Mouse (Mus musculus) cortical plate, adult 2 months (tissue): ENCODE data around the gene Gal3st2. TPM values are rescaled to one million over a fixed set of nuclear protein-coding genes. Genes with fewer than 3 reads are reported as not detected.
"Not testable (repeated sequence)": the region's sequence is repeated elsewhere in the genome, so short reads cannot be mapped to it uniquely, and the experiment has no call there.

ENCODE experiments used
- H3K27ac ChIP-seq: fragments of 200-500 bp; 2 replicates; pipeline ENCODE4 v1.5.1; 2012; ENCODE audit warnings: low read length, control low read depth, inconsistent platforms; ENCODE audit not compliant: insufficient read depth
- H3K4me1 ChIP-seq: fragments of 200-500 bp; 2 replicates; pipeline ENCODE4 v1.6.1; 2011; ENCODE audit warnings: low read length; ENCODE audit not compliant: control insufficient read depth, insufficient read depth
- H3K4me3 ChIP-seq: fragments of 200-500 bp; 2 replicates; pipeline ENCODE4 v1.5.1; 2011; ENCODE audit warnings: mild to moderate bottlenecking, low read length, control low read depth; ENCODE audit not compliant: insufficient read depth
- CTCF ChIP-seq: fragments of 200-500 bp; IDR thresholded peaks from 2 replicates; pipeline ENCODE4 v1.5.1; 2011; ENCODE audit warnings: mild to moderate bottlenecking, control low read depth, low read length; ENCODE audit not compliant: insufficient read depth; ENCODE audit errors: extremely low read depth
- POLR2A ChIP-seq: fragments of 200-500 bp; IDR thresholded peaks from 2 replicates; pipeline ENCODE4 v1.6.1; 2011; ENCODE audit warnings: mild to moderate bottlenecking, low read length, control low read depth; ENCODE audit not compliant: insufficient read depth; ENCODE audit errors: extremely low read depth
- polyA plus RNA-seq: library from polyadenylated mRNA; depleted of rRNA; stranded (reverse); fragments of >200 nt; gene quantifications from 2 replicates; pipeline ENCODE4 v1.2.3, GENCODE M21; 2012

Gene Gal3st2
- polyA plus RNA-seq, 1 experiment = not detected

- no peak overlapping the region for H3K27ac ChIP-seq
- H3K4me3 ChIP-seq = no peak overlapping the region
- TF ChIP-seq POLR2A (no peak), CTCF (no peak)
- no peaks in the 10 kb centered on the region for H3K4me1 ChIP-seq
Observed at GRCm38 (mm10) chr1:93834671-93835150, 26.4 kb upstream of the Gal3st2 start.

DNA sequence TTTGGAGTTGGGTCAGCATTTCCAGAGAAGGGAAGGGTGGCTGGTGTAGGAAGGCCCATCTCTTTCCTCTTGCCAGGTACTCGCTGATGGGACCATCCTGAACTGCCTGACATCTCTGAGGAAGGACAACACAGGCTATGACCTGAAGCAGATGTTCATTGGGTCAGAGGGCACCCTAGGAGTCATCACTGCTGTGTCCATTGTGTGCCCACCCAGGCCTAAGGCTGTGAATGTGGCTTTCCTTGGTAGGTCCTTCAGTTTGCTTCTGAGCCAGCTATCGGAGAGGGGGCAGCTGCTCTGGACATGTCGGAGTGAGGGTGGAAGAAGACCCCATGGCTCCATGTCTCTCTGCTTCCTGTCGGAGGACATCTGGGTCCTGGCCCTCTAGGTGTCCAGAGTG, 25.9 kb upstream of the Gal3st2 start:
- Histone ChIP-seq H3K4me3 (no peak overlapping the region), H3K27ac (no peak overlapping the region), H3K4me1 (no peaks in the 10 kb centered on the region)
- TF ChIP-seq CTCF (no peak), POLR2A (no peak)

- Histone ChIP-seq H3K4me1 (no peaks in the 10 kb centered on the region), H3K4me3 (no peak overlapping the region), H3K27ac (no peak overlapping the region)
- no peak for TF ChIP-seq CTCF
- no peak for TF ChIP-seq POLR2A
Observed at GRCm38 (mm10) chr1:93835876-93836531, 25.1 kb upstream of the Gal3st2 start.

GRCm38 (mm10) chr1:93836532-93836913, 24.6 kb upstream of the Gal3st2 start:
- Histone ChIP-seq H3K4me1 (no peaks in the 10 kb centered on the region), H3K4me3 (no peak overlapping the region), H3K27ac (no peak overlapping the region)
- no peak for TF ChIP-seq CTCF
- no peak for TF ChIP-seq POLR2A

- H3K27ac ChIP-seq = no peak overlapping the region
- no peaks in the 10 kb centered on the region for H3K4me1 ChIP-seq
- TF ChIP-seq CTCF (no peak), POLR2A (no peak)
- no peak overlapping the region for H3K4me3 ChIP-seq
Observed at GRCm38 (mm10) chr1:93837335-93837734, 23.8 kb upstream of the Gal3st2 start.

DNA sequence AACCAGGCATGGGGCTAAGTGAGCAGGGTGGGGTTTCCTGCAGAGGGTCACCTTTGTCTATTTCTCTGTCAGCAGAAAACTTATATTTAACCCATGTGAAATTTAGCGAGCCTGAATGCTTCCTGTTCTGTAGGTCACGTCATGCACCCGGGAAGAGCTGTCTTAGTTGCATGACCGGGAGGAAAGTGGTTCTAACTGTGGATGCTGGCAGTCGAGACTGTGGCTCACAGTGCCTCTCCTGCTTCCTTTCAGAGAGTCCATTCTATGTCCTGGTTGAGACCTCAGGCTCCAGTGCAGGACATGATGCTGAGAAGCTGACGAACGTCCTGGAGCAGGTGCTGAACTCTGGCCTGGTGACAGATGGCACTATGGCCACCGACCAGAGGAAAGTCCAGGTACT, 22.5 kb upstream of the Gal3st2 start:
- H3K4me1 ChIP-seq, H3K27ac ChIP-seq, H3K4me3 ChIP-seq: not testable (repeated sequence)

DNA sequence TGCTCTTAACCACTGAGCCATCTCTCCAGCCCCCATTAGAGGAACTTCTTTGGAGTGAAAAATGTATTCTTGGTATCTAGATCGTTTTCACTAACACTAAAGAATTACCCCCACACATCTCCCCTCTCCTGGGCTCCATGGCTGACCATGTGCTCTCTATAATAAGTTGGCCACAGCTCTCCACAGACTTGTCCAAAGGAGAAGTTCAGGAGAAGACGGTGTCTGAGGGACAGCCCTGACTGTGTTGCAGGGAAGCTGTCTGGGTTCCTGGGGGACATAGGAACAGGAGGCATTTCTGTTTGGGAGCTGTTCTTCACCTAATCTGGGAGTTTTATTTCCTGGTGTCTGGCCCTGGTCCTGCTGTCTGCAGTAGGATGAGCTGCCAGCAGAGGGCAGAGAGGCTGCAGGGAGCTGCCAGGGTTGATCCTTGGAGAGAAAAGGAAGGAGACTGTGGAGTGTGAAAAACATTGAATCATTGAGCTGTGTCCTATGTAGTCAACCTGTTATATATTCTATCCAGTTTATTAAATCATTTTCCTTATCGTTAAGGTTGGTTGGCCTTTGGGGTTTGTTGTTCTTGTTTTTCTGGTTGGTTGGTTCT, 15.2 kb upstream of the Gal3st2 start:
- not testable (repeated sequence) for H3K4me3 ChIP-seq, H3K4me1 ChIP-seq, H3K27ac ChIP-seq

- H3K4me1 ChIP-seq, H3K4me3 ChIP-seq, H3K27ac ChIP-seq: not testable (repeated sequence)
Observed at GRCm38 (mm10) chr1:93855790-93856189, 5.3 kb upstream of the Gal3st2 start.

- no peaks in the 10 kb centered on the region for H3K4me1 ChIP-seq
- H3K27ac ChIP-seq = no peak overlapping the region
- H3K4me3 ChIP-seq = no peak overlapping the region
- TF ChIP-seq CTCF (no peak), POLR2A (no peak)
Observed at GRCm38 (mm10) chr1:93857370-93857769, 3.7 kb upstream of the Gal3st2 start.

DNA sequence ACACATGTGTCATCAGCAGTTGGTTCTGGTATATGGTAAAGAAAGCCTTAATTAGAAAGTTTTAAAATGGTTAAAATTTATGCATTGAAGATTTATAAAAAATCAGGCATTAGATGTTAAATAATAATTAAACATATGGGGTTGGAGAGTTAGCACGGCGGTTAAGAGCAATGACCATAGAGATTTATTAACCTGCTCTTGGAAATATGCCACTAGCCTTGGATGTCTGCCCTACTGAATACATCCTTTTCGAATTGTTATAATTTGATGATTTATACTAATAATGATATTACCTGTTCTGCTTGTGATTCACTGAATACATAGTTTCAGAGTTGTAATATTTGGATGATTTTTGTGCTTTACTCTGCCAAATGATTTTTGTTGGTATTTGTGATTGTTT, 3.1 kb upstream of the Gal3st2 start:
- no peaks in the 10 kb centered on the region for H3K4me1 ChIP-seq
- no peak overlapping the region for H3K27ac ChIP-seq
- no peak for TF ChIP-seq POLR2A
- TF ChIP-seq CTCF = no peak
- no peak overlapping the region for H3K4me3 ChIP-seq
